Mouse (Mus musculus) thymus, postnatal 0 days (tissue): Measurements from ENCODE around the gene Mcrip1. TPM values are rescaled to one million over a fixed set of nuclear protein-coding genes. Genes with fewer than 3 reads are reported as not detected.
"Not testable (repeated sequence)": the region's sequence is repeated elsewhere in the genome, so short reads cannot be mapped to it uniquely, and the experiment has no call there.

Source experiments
- DNase-seq: peaks from one replicate; pipeline ENCODE4 v3.0.0-alpha.2; 2015; ENCODE audit warnings: low spot score
- polyA plus RNA-seq: library from polyadenylated mRNA; unstranded; fragments of >200 nt; fragmentation: Nextera tagmentation; extraction: Ambion mirVana; gene quantifications from 2 replicates; pipeline ENCODE4 v1.2.1, GENCODE M21; 2015

Mcrip1 gene
- 179 and 196 TPM in 2 replicates for polyA plus RNA-seq

- DNase-seq = peak; percentile 93
Measured at GRCm38 (mm10) chr11:120549168-120549945, at the start of gene Mcrip1. Gene Mcrip1, minus strand, starts transcription at chr11:120549727.

- no peak for DNase-seq
Measured at GRCm38 (mm10) chr11:120598990-120599549, 49.5 kb upstream of the Mcrip1 start.

GRCm38 (mm10) chr11:120598283-120598989 lies 48.9 kb upstream of the Mcrip1 start, which contains the start of the genes Alyref and Anapc11:
Gene Alyref, minus strand, starts transcription at chr11:120598365.
Gene Anapc11, plus strand, starts transcription at chr11:120598421.
- DNase-seq = peak; percentile 99

GRCm38 (mm10) chr11:120597240-120598235 lies 48.0 kb upstream of the Mcrip1 start:
- DNase-seq = no peak

- DNase-seq = no peak
Measured at GRCm38 (mm10) chr11:120588531-120588930, 39.0 kb upstream of the Mcrip1 start.

GRCm38 (mm10) chr11:120583937-120584336 lies 34.4 kb upstream of the Mcrip1 start:
- no peak for DNase-seq

- DNase-seq = not testable (repeated sequence)
Measured at GRCm38 (mm10) chr11:120582982-120583293, 33.4 kb upstream of the Mcrip1 start.

GRCm38 (mm10) chr11:120582268-120582981 lies 32.9 kb upstream of the Mcrip1 start:
- peak; percentile 57 for DNase-seq

GRCm38 (mm10) chr11:120581490-120582267 lies 32.2 kb upstream of the Mcrip1 start, which contains the start of gene Arhgdia:
Gene Arhgdia, minus strand, starts transcription at chr11:120581624.
- DNase-seq = peak; percentile 89

GRCm38 (mm10) chr11:120580871-120581331 lies 31.4 kb upstream of the Mcrip1 start:
- DNase-seq = peak; percentile 42

- DNase-seq = no peak
Measured at GRCm38 (mm10) chr11:120580190-120580589, 30.7 kb upstream of the Mcrip1 start.

GRCm38 (mm10) chr11:120579316-120580107 lies 30.0 kb upstream of the Mcrip1 start:
- peak; percentile 85 for DNase-seq

GRCm38 (mm10) chr11:120578694-120579243 lies 29.2 kb upstream of the Mcrip1 start:
- no peak for DNase-seq

- DNase-seq = no peak
Measured at GRCm38 (mm10) chr11:120578024-120578693, 28.6 kb upstream of the Mcrip1 start.

GRCm38 (mm10) chr11:120577211-120578023 lies 27.9 kb upstream of the Mcrip1 start:
- DNase-seq = peak; percentile 56

GRCm38 (mm10) chr11:120576365-120576981 lies 26.9 kb upstream of the Mcrip1 start:
- DNase-seq = no peak
